Mouse (Mus musculus) E14TG2a.4 (cell line): ENCODE data around the gene Inka2.

Source experiments
- CTCF ChIP-seq: conservative IDR thresholded peaks from 2 replicates; pipeline ENCODE4 v1.5.1; 2014; ENCODE audit warnings: low read length
- NANOG ChIP-seq: IDR thresholded peaks from 2 replicates; pipeline ENCODE4 v1.6.1; 2014; ENCODE audit warnings: borderline replicate concordance, low read length, mixed read lengths
- POU5F1 ChIP-seq: IDR thresholded peaks from 2 replicates; pipeline ENCODE4 v1.6.1; 2014; ENCODE audit warnings: low read length, borderline replicate concordance

DNA sequence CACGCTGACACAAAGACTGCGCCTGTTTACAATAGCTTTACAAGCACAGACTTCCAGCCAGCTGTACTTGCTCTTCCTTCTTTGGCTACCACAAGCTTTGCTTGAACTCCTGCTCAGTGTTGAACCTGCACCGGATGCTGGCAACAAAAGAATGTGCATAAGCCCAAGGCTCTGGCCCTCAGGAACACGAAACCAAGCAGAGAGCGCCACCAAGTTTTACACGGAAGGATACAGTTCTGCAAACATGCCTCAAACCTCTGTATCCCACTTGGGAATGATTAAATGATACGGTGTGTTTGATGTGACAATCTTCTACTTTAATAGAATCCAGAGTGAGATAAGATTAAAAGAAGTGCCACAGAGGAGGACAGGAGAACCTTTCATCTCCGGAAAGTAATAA lies 41.4 kb upstream of the Inka2 start:
- TF ChIP-seq CTCF (no peak), NANOG (no peak), POU5F1 (no peak)
